Mouse (Mus musculus): ENCODE measurements around the gene Coro2b. TPM values are rescaled to one million over a fixed set of nuclear protein-coding genes. Genes with fewer than 3 reads are reported as not detected.

Coro2b gene
- polyA plus RNA-seq, 1 experiment, result 47.5 TPM

DNA sequence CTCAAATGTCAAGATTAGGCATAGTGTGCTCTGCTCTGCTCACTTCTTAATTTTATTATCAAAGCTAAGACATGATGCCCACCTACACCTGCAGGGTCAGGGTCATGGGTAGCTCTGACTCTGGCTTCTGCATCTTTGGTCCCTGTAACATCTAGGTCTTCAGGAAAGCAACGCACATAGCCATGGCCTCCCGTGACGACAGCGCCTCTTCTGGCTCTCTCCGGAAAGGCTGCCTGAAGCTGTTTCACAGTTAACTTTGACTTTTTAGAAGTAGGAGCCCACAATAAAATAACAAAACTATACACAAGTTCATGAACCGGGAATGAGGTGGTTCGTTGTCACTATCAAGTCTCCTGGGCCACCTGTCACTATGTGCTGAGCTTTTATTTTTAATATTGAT lies 99.4 kb downstream of the Coro2b start:
- no peak for DNase-seq (ENCODE audit: low read depth)

- peak; percentile 44 for DNase-seq (ENCODE audit: low read depth)
These were observed 101.1 kb downstream of the Coro2b start for GRCm38 (mm10) chr9:62435613-62436318.

GRCm38 (mm10) chr9:62432261-62433060 lies 104.4 kb downstream of the Coro2b start:
- DNase-seq (ENCODE audit: low read depth), result no peak

DNA sequence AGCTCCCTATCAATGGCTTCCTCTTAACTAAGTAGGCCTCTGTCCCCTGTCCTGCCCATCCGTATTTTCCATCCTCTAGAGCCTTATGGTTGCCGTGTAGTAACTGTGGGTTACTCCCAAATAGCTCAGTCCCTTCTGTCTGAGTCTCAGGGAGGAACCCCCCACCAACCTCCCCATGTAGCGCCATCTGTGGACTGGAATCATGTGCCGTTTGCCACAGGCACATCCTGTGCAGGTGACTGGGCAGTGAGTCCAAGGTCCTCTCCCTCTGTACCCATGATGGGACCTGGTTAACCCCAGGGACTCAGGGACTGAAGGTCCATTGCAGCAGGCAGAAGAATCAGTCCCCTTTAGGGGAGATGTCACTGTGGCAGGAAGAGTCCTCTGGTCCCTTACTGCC lies 106.1 kb downstream of the Coro2b start:
- DNase-seq (ENCODE audit: low read depth), result no peak

DNA sequence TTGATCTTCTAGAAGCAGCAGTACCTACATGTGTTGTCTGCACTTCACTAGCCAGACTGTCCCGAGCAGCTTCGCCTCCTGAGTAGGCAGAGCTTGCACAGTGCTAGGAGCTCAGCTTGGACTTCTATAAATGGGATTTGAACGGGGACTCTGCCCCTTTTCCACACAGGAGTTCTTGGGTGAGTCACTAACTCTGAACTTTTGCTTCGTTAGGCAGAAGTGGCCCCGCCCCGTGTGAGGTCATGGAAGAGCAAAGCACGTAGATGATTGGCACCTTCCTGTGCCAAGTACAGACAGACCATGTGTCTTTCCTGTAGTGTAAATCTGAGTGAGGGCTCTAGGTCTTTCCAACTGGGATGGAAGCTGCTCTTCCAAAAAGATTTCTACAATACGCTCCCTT lies 109.8 kb downstream of the Coro2b start:
- DNase-seq (ENCODE audit: low read depth), result no peak

DNA sequence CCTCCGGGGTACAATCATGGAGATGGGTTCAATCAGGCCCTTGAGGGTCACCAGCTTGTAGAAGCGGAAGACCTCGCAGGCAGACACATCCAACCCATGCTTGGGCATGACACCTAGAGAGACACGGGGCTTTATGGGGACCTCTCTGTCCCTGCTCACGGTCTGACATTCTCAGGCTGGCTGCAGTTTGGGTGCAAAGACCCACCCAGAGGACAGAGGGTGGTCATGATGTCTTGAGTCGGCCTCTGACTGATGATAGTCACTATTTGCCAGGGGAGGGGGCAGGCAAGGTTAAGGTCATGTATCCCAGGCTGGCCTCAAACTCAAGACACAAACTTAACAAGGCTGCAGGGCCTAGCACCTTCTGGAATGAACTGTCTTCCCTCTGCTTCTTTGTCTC lies 110.3 kb downstream of the Coro2b start:
- no peak for DNase-seq (ENCODE audit: low read depth)

GRCm38 (mm10) chr9:62426021-62426420 lies 110.8 kb downstream of the Coro2b start:
- no peak for DNase-seq (ENCODE audit: low read depth)

DNA sequence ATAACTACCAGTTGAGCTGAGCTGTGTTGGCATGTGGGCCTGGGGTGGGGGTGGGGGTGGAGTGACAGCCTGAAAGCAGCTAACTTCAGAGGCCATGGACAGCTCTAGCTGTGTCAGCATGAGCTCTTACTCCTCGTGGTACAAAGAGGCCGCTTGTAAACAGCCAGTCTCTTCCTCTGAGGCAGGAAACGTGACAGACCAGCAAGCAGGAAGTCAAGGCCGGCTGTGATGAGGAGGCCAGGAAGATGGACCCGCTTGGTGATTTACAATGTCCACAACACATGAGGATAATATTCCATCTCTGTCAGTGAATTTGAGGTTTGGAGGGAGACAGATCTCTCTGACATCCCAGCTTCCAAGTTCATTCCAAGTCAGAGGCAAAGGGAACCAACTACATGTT lies 111.6 kb downstream of the Coro2b start:
- DNase-seq (ENCODE audit: low read depth), result no peak

DNA sequence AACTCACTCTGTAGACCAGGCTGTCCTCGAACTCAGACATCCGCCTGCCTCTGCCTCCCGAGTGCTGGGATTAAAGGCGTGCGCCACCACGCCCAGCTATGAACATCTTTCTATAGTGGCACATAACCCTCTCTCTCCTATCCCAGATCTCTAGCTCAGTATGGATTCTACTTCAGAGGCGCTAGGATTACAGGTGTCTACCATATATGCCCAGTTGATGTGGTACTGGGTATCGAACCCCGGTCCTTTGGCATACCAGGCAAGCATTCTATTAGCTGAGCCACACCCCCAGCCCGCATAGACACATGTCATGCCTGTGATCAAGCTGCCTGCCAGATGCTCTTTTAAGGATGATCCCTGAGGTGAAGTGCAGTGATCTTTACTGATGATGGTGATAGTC lies 113.0 kb downstream of the Coro2b start:
- DNase-seq (ENCODE audit: low read depth), result no peak

DNA sequence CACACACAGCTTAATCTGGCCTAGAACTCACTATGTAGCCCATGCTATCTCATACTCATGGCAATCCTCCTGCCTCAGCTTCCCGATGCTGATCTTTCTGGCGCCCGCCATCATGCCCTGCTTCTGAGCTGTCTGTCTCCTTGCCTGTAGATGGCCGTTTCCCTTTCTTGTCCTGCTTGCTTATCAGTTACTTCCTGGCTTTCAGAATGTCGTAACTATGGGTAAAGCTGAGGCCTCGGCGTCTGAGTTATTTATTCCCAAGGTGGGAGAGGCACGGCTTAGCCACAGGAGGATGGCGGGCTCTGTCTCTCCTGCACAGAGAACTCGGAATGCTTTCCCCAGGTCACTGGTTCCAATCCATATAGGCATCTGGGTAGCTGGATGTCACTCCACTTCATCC lies 113.9 kb downstream of the Coro2b start:
- no peak for DNase-seq (ENCODE audit: low read depth)

DNA sequence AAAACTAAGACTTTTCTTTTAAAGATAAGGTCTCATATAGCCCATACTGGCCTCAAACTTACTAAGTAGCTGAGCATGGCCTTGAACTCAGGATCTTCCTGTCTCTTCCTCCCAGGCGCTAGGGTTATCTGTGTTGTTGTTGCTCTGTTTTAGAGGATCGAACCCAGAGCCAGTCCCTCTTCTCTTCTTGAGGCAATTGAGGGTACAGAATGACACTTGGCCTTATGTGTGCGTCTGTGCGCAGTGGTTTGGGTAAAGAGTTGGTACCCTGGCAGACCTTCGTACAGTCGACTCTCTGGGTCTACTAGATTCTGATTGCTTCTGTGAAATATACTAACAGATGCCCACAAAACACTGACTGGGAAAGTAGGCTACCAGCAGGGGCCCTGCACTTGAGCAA lies 114.9 kb downstream of the Coro2b start:
- DNase-seq (ENCODE audit: low read depth), result no peak

GRCm38 (mm10) chr9:62421027-62421426 lies 115.8 kb downstream of the Coro2b start:
- no peak for DNase-seq (ENCODE audit: low read depth)

- no peak for DNase-seq (ENCODE audit: low read depth)
These were observed 116.5 kb downstream of the Coro2b start for GRCm38 (mm10) chr9:62420261-62420917.

DNA sequence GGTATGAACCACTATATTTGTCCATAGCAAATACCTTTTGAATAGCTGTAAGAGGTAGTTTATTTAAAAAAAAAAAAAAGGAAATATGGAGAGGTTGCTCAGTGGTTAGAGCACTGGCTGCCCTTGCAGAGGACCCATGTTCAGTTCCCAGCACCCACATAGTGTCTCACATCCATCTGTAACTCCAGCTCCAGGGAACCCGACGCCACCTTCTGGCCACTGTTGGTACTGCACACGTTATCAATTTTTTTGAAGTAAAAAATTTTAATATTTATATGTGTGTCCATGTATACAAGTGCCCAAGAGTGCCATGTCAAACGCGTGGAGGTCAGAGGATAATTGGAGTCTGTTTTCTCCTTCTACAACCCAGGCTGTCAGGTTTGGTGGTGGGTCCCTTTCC lies 118.1 kb downstream of the Coro2b start:
- no peak for DNase-seq (ENCODE audit: low read depth)

- DNase-seq (ENCODE audit: low read depth), result no peak
These were observed 129.3 kb downstream of the Coro2b start for GRCm38 (mm10) chr9:62407357-62408146.

GRCm38 (mm10) chr9:62406423-62407013 lies 130.3 kb downstream of the Coro2b start:
- DNase-seq (ENCODE audit: low read depth), result no peak

DNA sequence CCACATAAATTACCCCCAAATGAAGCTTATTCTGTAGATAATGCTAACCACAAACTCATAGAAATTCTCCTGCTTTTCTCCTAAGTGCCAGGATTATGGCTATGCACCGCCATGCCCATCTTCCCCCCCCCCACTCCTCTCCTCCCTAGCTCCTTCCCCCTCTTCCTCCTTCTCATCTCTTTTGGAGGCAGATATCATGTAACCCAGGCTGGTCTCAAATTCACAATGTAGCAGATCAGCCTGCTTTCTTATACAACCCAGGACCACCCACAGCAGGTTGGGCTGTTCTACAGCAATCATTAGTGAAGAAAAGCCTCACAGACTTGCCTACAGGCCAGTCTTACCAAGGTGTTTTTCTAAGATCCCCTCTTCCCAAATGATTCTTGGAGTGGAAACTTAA lies 135.3 kb downstream of the Coro2b start:
- DNase-seq (ENCODE audit: low read depth), result no peak

DNA sequence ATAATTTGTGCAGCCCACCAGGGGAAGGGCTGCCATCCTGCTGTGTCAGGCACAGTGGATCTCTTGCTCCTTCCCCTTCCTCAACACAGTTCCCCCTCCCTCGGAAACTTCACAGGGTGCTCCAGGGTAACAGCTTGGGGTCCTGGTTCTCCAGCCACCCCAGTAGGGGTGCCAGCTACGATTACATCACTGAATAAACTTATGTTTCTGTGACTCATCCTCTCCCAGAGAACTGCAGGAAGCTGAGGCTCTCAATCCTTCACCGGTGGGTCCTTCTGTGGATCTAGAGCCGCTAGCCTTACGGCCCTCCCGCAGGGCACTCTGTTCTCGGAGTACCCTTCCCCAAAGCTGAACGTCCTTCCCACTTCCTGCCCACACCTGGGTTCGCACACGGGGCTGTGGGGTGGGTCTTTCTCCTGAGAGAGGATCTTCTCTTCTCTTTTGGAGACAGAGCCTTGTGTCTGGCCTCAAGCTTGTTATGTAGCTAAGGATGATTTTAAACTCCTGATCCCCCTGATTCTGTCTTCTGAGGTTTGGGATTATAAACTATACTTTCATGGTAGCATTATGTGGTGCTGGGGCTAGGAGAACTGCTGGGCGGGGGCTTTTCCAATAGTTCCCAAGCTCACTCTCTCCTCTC lies 136.2 kb downstream of the Coro2b start:
- no peak for DNase-seq (ENCODE audit: low read depth)

DNA sequence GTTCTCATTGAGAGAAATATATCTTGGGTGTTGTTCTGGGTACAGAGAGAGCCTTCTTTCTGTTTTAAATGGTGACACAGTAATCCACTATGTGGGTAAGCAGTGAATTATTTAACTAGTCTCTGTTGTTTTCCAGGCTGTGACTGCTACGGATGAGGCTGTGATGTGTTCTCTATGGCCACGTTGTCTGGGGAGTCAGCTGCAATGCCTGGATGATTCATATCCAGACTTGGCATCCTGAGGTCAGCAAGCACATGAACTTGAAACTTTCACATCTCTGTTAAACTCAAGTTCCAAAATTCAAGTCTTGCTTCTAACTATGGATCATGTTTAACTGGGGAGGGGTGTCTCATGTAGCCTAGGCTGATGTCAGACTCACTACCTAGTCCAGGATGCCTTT lies 142.7 kb downstream of the Coro2b start:
- DNase-seq (ENCODE audit: low read depth), result no peak

GRCm38 (mm10) chr9:62393531-62393930 lies 143.3 kb downstream of the Coro2b start:
- DNase-seq (ENCODE audit: low read depth), result no peak

- no peak for DNase-seq (ENCODE audit: low read depth)
These were observed 147.1 kb downstream of the Coro2b start for GRCm38 (mm10) chr9:62389735-62390134.
